Mouse (Mus musculus) hindbrain, embryonic 13.5 days (tissue): ENCODE data around the gene B3galt6. TPM values are rescaled to one million over a fixed set of nuclear protein-coding genes. Genes with fewer than 3 reads are reported as not detected.
A peak's percentile ranks its signal among the peaks of the same experiment; 100 is the strongest.

Experiments
- ATAC-seq: fragments of 200-750 bp; cut with Nextera tagmentation; 2 replicates; pipeline ENCODE4 v1.8.0; 2017; ENCODE audit warnings: moderate TSS enrichment; ENCODE audit not compliant: low FRiP score
- H3K27ac ChIP-seq: fragments of 300-500 bp; sonication (generic); 2 replicates; pipeline ENCODE4 v1.5.1; 2015; ENCODE audit warnings: inconsistent platforms, mild to moderate bottlenecking, moderate library complexity
- H3K27me3 ChIP-seq: fragments of 300-500 bp; sonication (generic); 2 replicates; pipeline ENCODE4 v1.6.1; 2015; ENCODE audit warnings: mild to moderate bottlenecking, inconsistent platforms
- H3K36me3 ChIP-seq: fragments of 300-500 bp; sonication (generic); 2 replicates; pipeline ENCODE4 v1.6.1; 2015; ENCODE audit warnings: mild to moderate bottlenecking, inconsistent platforms
- H3K4me1 ChIP-seq: fragments of 300-500 bp; sonication (generic); replicated peaks from 2 replicates; pipeline ENCODE4 v1.6.1; 2015; ENCODE audit warnings: inconsistent platforms
- H3K4me2 ChIP-seq: fragments of 300-500 bp; sonication (generic); 2 replicates; pipeline ENCODE4 v1.6.1; 2015; ENCODE audit warnings: inconsistent platforms, mild to moderate bottlenecking, moderate library complexity
- H3K4me3 ChIP-seq: fragments of 300-500 bp; sonication (generic); 2 replicates; pipeline ENCODE4 v1.5.1; 2015; ENCODE audit warnings: mild to moderate bottlenecking, inconsistent platforms
- H3K9ac ChIP-seq: fragments of 300-500 bp; sonication (generic); 2 replicates; pipeline ENCODE4 v1.6.1; 2015; ENCODE audit warnings: mild to moderate bottlenecking, inconsistent platforms
- H3K9me3 ChIP-seq: fragments of 300-500 bp; sonication (generic); 2 replicates; pipeline ENCODE4 v1.6.1; 2016; ENCODE audit warnings: inconsistent platforms
- WGBS: fragments of 180-500 bp; shearing (Covaris S2); methylation state at CpG from one replicate; pipeline ENCODE4 v1.1.7; 2015; 5-methylcytosine and 5-hydroxymethylcytosine counted together
- polyA plus RNA-seq: library from polyadenylated mRNA; unstranded; fragments of >200 nt; fragmentation: Nextera tagmentation; extraction: Ambion mirVana; gene quantifications from 2 replicates; pipeline ENCODE4 v1.2.1, GENCODE M21; 2015

The B3galt6 gene
- polyA plus RNA-seq, 1 experiment from 2014 or later, result 26.6 TPM

DNA sequence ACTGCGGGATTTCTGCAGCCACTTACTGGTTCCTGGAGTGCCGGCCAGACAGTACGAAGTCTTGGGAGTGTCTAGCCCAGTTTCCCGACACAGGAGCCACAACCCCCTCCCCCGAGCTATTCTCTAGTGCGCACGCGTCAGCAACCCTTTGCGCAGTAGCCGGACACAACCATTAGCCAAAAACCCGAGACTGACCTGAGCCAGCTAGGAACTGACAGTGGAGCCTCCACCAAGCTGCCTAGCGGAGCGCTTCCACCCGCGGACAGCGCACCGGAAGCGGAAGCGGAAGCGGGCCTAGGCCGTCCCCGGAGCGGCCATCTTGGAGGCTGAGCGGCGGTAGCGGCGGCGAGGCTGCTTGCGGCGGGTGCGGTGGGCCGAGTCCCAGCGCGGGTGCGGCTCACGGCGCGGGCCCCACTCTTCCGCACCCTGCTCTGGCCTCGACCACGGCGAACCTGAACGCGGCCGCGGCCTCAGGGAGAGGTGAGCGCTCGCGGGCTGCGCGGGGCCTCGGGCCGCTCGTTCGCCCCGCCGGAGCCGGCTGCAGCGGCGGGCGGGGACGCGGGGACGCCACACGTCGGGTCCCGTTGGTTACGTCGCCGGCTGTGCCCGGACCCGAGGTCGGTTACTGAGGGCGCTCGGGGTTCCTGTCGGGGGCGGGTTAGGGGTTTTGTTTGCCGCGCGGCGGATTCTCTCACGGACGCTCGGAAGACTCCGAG lies 48.8 kb downstream of the B3galt6 start, which contains the start of gene Ube2j2:
Gene Ube2j2, plus strand, starts transcription at position 298 of the 716 bp plus-strand sequence.
- Histone ChIP-seq H3K9me3 (no peaks in the 10 kb centered on the region), H3K27ac (peak within 1 kb of the TSS; percentile 87), H3K9ac (peak within 1 kb of the TSS; percentile 95), H3K4me1 (peaks cover 34% of the 10 kb centered on the region), H3K4me2 (peak within 1 kb of the TSS; percentile 79), H3K36me3 (peaks cover 22% of the 10 kb centered on the region), H3K4me3 (peak within 1 kb of the TSS; percentile 94), H3K27me3 (no peaks in the 10 kb centered on the region)
- ATAC-seq, result peak; percentile 98
- under 1% methylated on average over 69 of the region's 85 CpGs for WGBS

DNA sequence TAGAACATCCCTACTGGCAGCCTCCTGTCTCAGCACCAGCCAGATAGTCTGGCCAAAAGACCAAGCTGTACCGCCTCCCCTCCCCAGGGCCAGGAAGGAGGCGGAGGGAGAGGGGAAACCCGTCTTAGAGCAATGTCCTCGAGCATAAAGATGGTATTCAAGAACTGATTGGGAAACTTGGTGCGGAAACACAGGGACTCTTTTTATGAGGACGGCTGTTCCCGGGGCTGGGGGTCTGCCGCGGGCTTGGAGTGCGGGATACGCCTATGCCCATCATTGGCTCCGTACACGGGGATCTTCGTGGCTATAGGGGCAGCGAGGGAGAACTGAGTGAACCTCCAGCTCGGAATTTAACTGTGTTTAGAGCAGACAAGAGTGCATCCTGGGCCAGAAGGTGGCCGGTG lies 49.4 kb downstream of the B3galt6 start:
- H3K4me3 ChIP-seq, result peak overlapping the region; percentile 94
- ATAC-seq, result peak; percentile 69
- no peaks in the 10 kb centered on the region for H3K9me3 ChIP-seq
- peak overlapping the region; percentile 79 for H3K4me2 ChIP-seq
- H3K36me3 ChIP-seq, result peaks cover 16% of the 10 kb centered on the region
- peak overlapping the region; percentile 95 for H3K9ac ChIP-seq
- H3K4me1 ChIP-seq, result peaks cover 34% of the 10 kb centered on the region
- H3K27me3 ChIP-seq, result no peaks in the 10 kb centered on the region
- WGBS, result under 1% methylated on average over 17 of the region's 17 CpGs
- peak overlapping the region; percentile 87 for H3K27ac ChIP-seq

Other genes with a start within 250 kb of the B3galt6 start
- 78.1 and 82.3 TPM in 2 replicates for gene Atad3a, start 231.6 kb downstream of the B3galt6 start, polyA plus RNA-seq
- gene Vwa1, start 218.0 kb downstream of the B3galt6 start, polyA plus RNA-seq, result 23.2 and 24.4 TPM in 2 replicates
- gene Tmem88b, start 206.8 kb downstream of the B3galt6 start, polyA plus RNA-seq, result 0.49 and 0.62 TPM in 2 replicates
- gene Ankrd65, start 202.2 kb downstream of the B3galt6 start, polyA plus RNA-seq, result not detected in 2 replicates
- 253 and 261 TPM in 2 replicates for gene Mrpl20, start 189.8 kb downstream of the B3galt6 start, polyA plus RNA-seq
- gene Ccnl2, start 180.2 kb downstream of the B3galt6 start, polyA plus RNA-seq, result 171 and 173 TPM in 2 replicates
- gene Aurkaip1, start 161.4 kb downstream of the B3galt6 start, polyA plus RNA-seq, result 142 and 148 TPM in 2 replicates
- 30.8 and 34.4 TPM in 2 replicates for gene Mxra8, start 153.0 kb downstream of the B3galt6 start, polyA plus RNA-seq
- gene Dvl1, start 145.2 kb downstream of the B3galt6 start, polyA plus RNA-seq, result 7.8 and 8.5 TPM in 2 replicates
- 0.47 and 0.57 TPM in 2 replicates for gene Tas1r3, start 129.3 kb downstream of the B3galt6 start, polyA plus RNA-seq
- 23.3 and 24.1 TPM in 2 replicates for gene Cptp, start 123.2 kb downstream of the B3galt6 start, polyA plus RNA-seq
- gene Ints11, start 123.1 kb downstream of the B3galt6 start, polyA plus RNA-seq, result 74.8 and 79.2 TPM in 2 replicates
- gene Pusl1, start 100.9 kb downstream of the B3galt6 start, polyA plus RNA-seq, result 52.6 and 54.8 TPM in 2 replicates
- 71.0 and 77.0 TPM in 2 replicates for gene Acap3, start 100.8 kb downstream of the B3galt6 start, polyA plus RNA-seq
- gene Ube2j2, start 48.8 kb downstream of the B3galt6 start, polyA plus RNA-seq, result 123 and 127 TPM in 2 replicates
- gene C1qtnf12, start 30.3 kb downstream of the B3galt6 start, polyA plus RNA-seq, result 9.2 and 12.3 TPM in 2 replicates
- gene Sdf4, start 223 bp upstream of the B3galt6 start, polyA plus RNA-seq, result 126 and 127 TPM in 2 replicates
- gene Tnfrsf4, start 21.2 kb upstream of the B3galt6 start, polyA plus RNA-seq, result 0.55 and 1.0 TPM in 2 replicates
- 2.3 and 2.9 TPM in 2 replicates for gene Tnfrsf18, start 33.5 kb upstream of the B3galt6 start, polyA plus RNA-seq
- gene Ttll10, start 66.8 kb upstream of the B3galt6 start, polyA plus RNA-seq, result not detected in 2 replicates
- gene 9430015G10Rik, start 117.3 kb upstream of the B3galt6 start, polyA plus RNA-seq, result 32.1 and 32.7 TPM in 2 replicates
- gene Rnf223, start 137.9 kb upstream of the B3galt6 start, polyA plus RNA-seq, result 0.53 and 0.66 TPM in 2 replicates
- gene Agrn, start 204.8 kb upstream of the B3galt6 start, polyA plus RNA-seq, result 120 and 132 TPM in 2 replicates
- gene Isg15, start 208.2 kb upstream of the B3galt6 start, polyA plus RNA-seq, result 1.4 and 1.7 TPM in 2 replicates
- gene AW011738, start 210.7 kb upstream of the B3galt6 start, polyA plus RNA-seq, result 4.9 and 6.8 TPM in 2 replicates
- 2.5 and 2.7 TPM in 2 replicates for gene Perm1, start 223.2 kb upstream of the B3galt6 start, polyA plus RNA-seq
- gene Plekhn1, start 242.2 kb upstream of the B3galt6 start, polyA plus RNA-seq, result 26.4 and 26.6 TPM in 2 replicates
- 49.0 and 53.7 TPM in 2 replicates for gene Noc2l, start 243.4 kb upstream of the B3galt6 start, polyA plus RNA-seq